ENCODE assay signal across 15 mouse cellular contexts in the genomic region with DNA sequence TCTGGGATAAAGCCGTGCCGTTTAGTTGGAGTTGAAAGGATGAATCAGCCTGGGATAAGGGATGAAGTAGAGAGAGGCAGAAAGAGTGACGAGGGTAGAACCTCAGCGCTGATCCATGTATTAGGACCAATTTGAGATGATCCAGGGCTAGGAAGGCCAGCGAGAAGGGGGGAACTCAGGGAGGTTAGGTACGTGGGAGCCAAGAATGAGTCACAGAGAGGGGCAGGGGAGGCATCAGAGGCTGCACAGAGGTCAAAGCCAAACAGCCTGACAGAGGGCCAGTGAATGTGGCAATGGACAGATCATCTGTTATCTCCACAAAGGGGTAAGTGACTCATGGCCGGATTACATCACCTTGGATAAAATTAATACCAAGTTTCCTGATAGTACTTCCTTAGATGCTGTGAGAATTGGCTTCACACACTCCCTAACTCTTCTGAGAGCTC.
DNase-seq lines count a peak whose midpoint lies in the region; ATAC-seq and TF ChIP-seq lines count a peak whose summit lies in the region.
"Had no signal": no experiment of that assay in that cellular context is flagged by ENCODE, and none has a peak within 500 bp of the region (broad histone marks: within the 10 kb centered on the region; RNA-seq: fewer than 3 reads in every experiment).

No protein-coding gene starts in this region.

- DNase-seq in midbrain, embryonic 11.5 days (ENCODE audit: low spot score, missing footprints): peak; percentile 6
- no peak for DNase-seq in midbrain, postnatal 0 days (ENCODE audit: low spot score)
- peak; percentile 76 for DNase-seq in adrenal gland, postnatal 14 days
- peak; percentile 69 to 83 for DNase-seq in heart, adult 18-20 months
- DNase-seq in heart, postnatal 4 days: peak; percentile 36
- no peak for DNase-seq in spleen, postnatal 10 days (ENCODE audit: low spot score in 2 of 2)
- no peak for DNase-seq in kidney, postnatal 14 days
- no peak for DNase-seq in spleen, adult 18-20 months
- DNase-seq: cerebellum, adult 9-10 months; right cerebral cortex, postnatal 25 days had no signal

- ATAC-seq in midbrain, embryonic 11.5 days (ENCODE audit: low FRiP score): no peak
- no peak for ATAC-seq in midbrain, postnatal 0 days (ENCODE audit: low FRiP score)
- ATAC-seq: forebrain, embryonic 14.5 days had no signal

- no peak overlapping the region for H3K4me3 ChIP-seq in midbrain, embryonic 11.5 days (ENCODE audit: low read depth, low read length)
- H3K4me3 ChIP-seq in midbrain, postnatal 0 days (ENCODE audit: low read depth, low read length): no peak overlapping the region
- H3K4me3 ChIP-seq: limb, embryonic 13.5 days; megakaryocyte, embryonic 14.5 days; neural tube, embryonic 12.5 days had no signal

- H3K4me1 ChIP-seq in midbrain, embryonic 11.5 days (ENCODE audit: control insufficient read depth, insufficient read depth, low read length): peaks cover 4% of the 10 kb centered on the region
- H3K4me1 ChIP-seq in midbrain, postnatal 0 days (ENCODE audit: insufficient read depth, low read length): peaks cover 5% of the 10 kb centered on the region; the same call in 1 of the 2 replicates
- H3K4me1 ChIP-seq: megakaryocyte, embryonic 14.5 days had no signal

- no peaks in the 10 kb centered on the region for H3K9me3 ChIP-seq in midbrain, embryonic 11.5 days (ENCODE audit: control insufficient read depth, low read length)
- H3K9me3 ChIP-seq in midbrain, postnatal 0 days (ENCODE audit: low read length): no peaks in the 10 kb centered on the region
- H3K9me3 ChIP-seq: limb, embryonic 13.5 days; neural tube, embryonic 12.5 days had no signal

- H3K36me3 ChIP-seq in midbrain, embryonic 11.5 days (ENCODE audit: control insufficient read depth, insufficient read depth, low read length): no peaks in the 10 kb centered on the region
- no peaks in the 10 kb centered on the region for H3K36me3 ChIP-seq in midbrain, postnatal 0 days (ENCODE audit: insufficient read depth, low read length)
- H3K36me3 ChIP-seq: limb, embryonic 13.5 days; neural tube, embryonic 12.5 days had no signal

- H3K4me2 ChIP-seq in midbrain, embryonic 11.5 days: no peak overlapping the region
- H3K4me2 ChIP-seq in midbrain, postnatal 0 days (ENCODE audit: low read depth, low read length, poor library complexity, severe bottlenecking): no peak overlapping the region
- H3K4me2 ChIP-seq: hindbrain, embryonic 14.5 days; limb, embryonic 13.5 days; neural tube, embryonic 12.5 days had no signal

- 70% methylated on average over 7 of the region's 7 CpGs for WGBS in midbrain, embryonic 11.5 days
- 73% methylated on average over 7 of the region's 7 CpGs for WGBS in midbrain, postnatal 0 days

- no peak for TF ChIP-seq CTCF in midbrain, postnatal 0 days (IDR thresholded peaks at IDR 0.05)

- no peak overlapping the region for H3K27ac ChIP-seq in midbrain, embryonic 11.5 days (ENCODE audit: low read depth, low read length)
- H3K27ac ChIP-seq in midbrain, postnatal 0 days (ENCODE audit: low read depth, low read length): no peak overlapping the region
- H3K27ac ChIP-seq: hindbrain, embryonic 14.5 days; limb, embryonic 13.5 days; neural tube, embryonic 12.5 days had no signal

- H3K9ac ChIP-seq in midbrain, embryonic 11.5 days (ENCODE audit: low read length): no peak overlapping the region
- H3K9ac ChIP-seq in midbrain, postnatal 0 days (replicated peaks; ENCODE audit: low read length, poor library complexity, severe bottlenecking): no peak overlapping the region
- H3K9ac ChIP-seq: hindbrain, embryonic 14.5 days; limb, embryonic 13.5 days; neural tube, embryonic 12.5 days had no signal

- no peaks in the 10 kb centered on the region for H3K27me3 ChIP-seq in midbrain, embryonic 11.5 days (ENCODE audit: control insufficient read depth, insufficient read depth, low read length)
- no peaks in the 10 kb centered on the region for H3K27me3 ChIP-seq in midbrain, postnatal 0 days (ENCODE audit: insufficient read depth, low read length)
- H3K27me3 ChIP-seq: limb, embryonic 13.5 days; megakaryocyte, embryonic 14.5 days; neural tube, embryonic 12.5 days had no signal

Comparison
In these comparisons a context has a peak if more than half of its experiments do, and no peak if none do; other contexts are left out.
1. DNase-seq: peak in midbrain, embryonic 11.5 days (single experiment), adrenal gland, postnatal 14 days (single experiment), heart, adult 18-20 months (2 of 2) and heart, postnatal 4 days (single experiment); none in midbrain, postnatal 0 days (single experiment), spleen, postnatal 10 days (0 of 2), kidney, postnatal 14 days (single experiment) and spleen, adult 18-20 months (0 of 2).